Mouse (Mus musculus): ENCODE measurements around the gene Olfr99. TPM values are rescaled to one million over a fixed set of nuclear protein-coding genes. Genes with fewer than 3 reads are reported as not detected.
A peak's percentile ranks its signal among the peaks of the same experiment; 100 is the strongest.

The Olfr99 gene
- total and polyA plus RNA-seq, 3 experiments: not detected

DNA sequence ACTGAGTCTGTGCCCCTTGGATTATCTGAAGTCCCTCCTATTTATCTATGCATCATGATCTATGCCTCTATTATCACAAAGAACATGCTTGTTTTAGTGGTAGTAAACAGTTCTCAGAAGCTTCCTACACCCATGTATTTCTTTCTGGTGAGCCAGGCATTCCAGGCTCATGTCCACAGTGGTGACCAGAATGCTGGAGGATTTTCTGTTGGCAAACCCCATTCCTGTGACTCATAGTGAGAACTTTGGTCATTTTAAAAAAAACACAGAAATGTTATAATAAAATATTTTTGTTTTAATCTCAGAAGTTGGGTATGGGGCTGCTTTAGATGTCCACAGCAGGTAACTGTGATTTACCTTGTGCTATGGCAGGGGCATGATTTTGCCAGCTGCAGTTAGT lies 33.8 kb downstream of the Olfr99 start:
- Histone ChIP-seq H3K79me2 (ENCODE audit: control insufficient read depth, insufficient read depth, low read length, poor library complexity) (no peaks in the 10 kb centered on the region), H3K9ac (ENCODE audit: control insufficient read depth, low read depth, low read length, poor library complexity, severe bottlenecking) (no peak overlapping the region), H3K36me3 (ENCODE audit: control insufficient read depth in 1 of 2, insufficient read depth in 2 of 2, low read length in 2 of 2) (no peaks in the 10 kb centered on the region), H3K27me3 (ENCODE audit: control insufficient read depth in 1 of 2, insufficient read depth in 2 of 2, low read length in 2 of 2) (no peaks in the 10 kb centered on the region; a peak in 1 of 4 replicates), H3K27ac (ENCODE audit: control insufficient read depth, low read depth, low read length) (no peak overlapping the region), H3K4me3 (ENCODE audit: control insufficient read depth in 1 of 2, insufficient read depth in 1 of 2, low read depth in 2 of 2, low read length in 2 of 2) (no peak overlapping the region), H3K4me1 (ENCODE audit: control insufficient read depth in 1 of 2, insufficient read depth in 2 of 2, low read length in 2 of 2) (peaks cover 0 to 3% of the 10 kb centered on the region in 2 experiments; a peak in 1 of 4 replicates), H3K9me3 (replicated peaks; ENCODE audit: insufficient read depth, low read length) (no peaks in the 10 kb centered on the region)
- no peak for TF ChIP-seq TBP (IDR thresholded peaks at IDR 0.05; ENCODE audit: low read depth, low read length)
- TF ChIP-seq MAFK (IDR thresholded peaks at IDR 0.05; ENCODE audit: borderline replicate concordance, low read depth, low read length): no peak
- no peak for TF ChIP-seq GABPA (IDR thresholded peaks at IDR 0.05; ENCODE audit: low read depth, low read length)
- TF ChIP-seq MXI1 (IDR thresholded peaks at IDR 0.05; ENCODE audit: low read depth, low read length): no peak
- TF ChIP-seq E2F4 (IDR thresholded peaks at IDR 0.05; ENCODE audit: borderline replicate concordance, low read depth, low read length): no peak
- TF ChIP-seq ZMIZ1 (IDR thresholded peaks at IDR 0.05; ENCODE audit: low read depth, low read length): no peak
- no peak for TF ChIP-seq MYB (IDR thresholded peaks at IDR 0.05; ENCODE audit: low read depth, low read length)
- no peak for TF ChIP-seq SMC3 (IDR thresholded peaks at IDR 0.05; ENCODE audit: low read depth, low read length)
- no peak for TF ChIP-seq MAZ (IDR thresholded peaks at IDR 0.05; ENCODE audit: low read depth, low read length)
- no peak for TF ChIP-seq EP300 (IDR thresholded peaks at IDR 0.05; ENCODE audit: low read depth in 1 of 2, low read length in 2 of 2)
- TF ChIP-seq JUND (IDR thresholded peaks at IDR 0.05; ENCODE audit: low read depth, low read length): no peak
- TF ChIP-seq GATA1 (IDR thresholded peaks at IDR 0.05; ENCODE audit: low read depth, low read length): no peak
- no peak for TF ChIP-seq RCOR1 (IDR thresholded peaks at IDR 0.05; ENCODE audit: low read depth, low read length)
- DNase-seq (ENCODE audit: low read depth, low spot score): no peak

DNA sequence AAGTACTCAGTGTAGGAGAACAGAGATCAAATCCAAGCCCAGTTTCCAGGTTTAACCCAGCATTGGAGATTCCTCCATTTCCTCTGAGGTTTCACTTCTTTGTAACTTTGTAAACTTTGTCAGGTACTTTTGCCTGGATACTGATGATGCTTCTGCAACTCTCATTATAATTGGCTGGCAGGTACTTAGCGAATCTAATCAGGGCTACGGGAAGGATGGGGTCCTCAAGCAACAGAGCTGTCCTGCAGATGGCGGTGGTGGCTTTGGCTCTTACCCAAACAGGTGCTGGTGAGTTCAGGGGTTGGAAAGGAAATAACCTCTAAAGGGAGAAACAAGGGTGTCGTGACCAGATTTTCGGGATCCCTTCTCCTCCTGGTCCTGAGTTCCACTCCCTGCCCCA lies 36.5 kb downstream of the Olfr99 start:
- DNase-seq (ENCODE audit: low read depth, low spot score): peak; percentile 77
- Histone ChIP-seq H3K27ac (ENCODE audit: control insufficient read depth, low read depth, low read length) (no peak overlapping the region), H3K9me3 (replicated peaks; ENCODE audit: insufficient read depth, low read length) (no peaks in the 10 kb centered on the region)

More for the DNA sequence above, 36.5 kb downstream of the Olfr99 start:
- Histone ChIP-seq H3K9ac (ENCODE audit: control insufficient read depth, low read depth, low read length, poor library complexity, severe bottlenecking) (peak overlapping the region; percentile 27; the same call in 1 of the 2 replicates), H3K79me2 (ENCODE audit: control insufficient read depth, insufficient read depth, low read length, poor library complexity) (no peaks in the 10 kb centered on the region), H3K36me3 (ENCODE audit: control insufficient read depth in 1 of 2, insufficient read depth in 2 of 2, low read length in 2 of 2) (no peaks in the 10 kb centered on the region), H3K4me1 (ENCODE audit: control insufficient read depth in 1 of 2, insufficient read depth in 2 of 2, low read length in 2 of 2) (peaks cover 0 to 3% of the 10 kb centered on the region in 2 experiments; a peak in 1 of 4 replicates), H3K27me3 (ENCODE audit: control insufficient read depth in 1 of 2, insufficient read depth in 2 of 2, low read length in 2 of 2) (no peaks in the 10 kb centered on the region; a peak in 1 of 4 replicates), H3K4me3 (ENCODE audit: control insufficient read depth in 1 of 2, insufficient read depth in 1 of 2, low read depth in 2 of 2, low read length in 2 of 2) (peak overlapping the region; percentile 37 to 47)
- TF ChIP-seq UBTF (IDR thresholded peaks at IDR 0.05; ENCODE audit: borderline replicate concordance, insufficient read depth, low read depth, low read length): no peak
- peak; percentile 17; the same call in 1 of the 2 replicates for TF ChIP-seq RAD21 (IDR thresholded peaks at IDR 0.05; ENCODE audit: low read depth, low read length)
- no peak for TF ChIP-seq SMC3 (IDR thresholded peaks at IDR 0.05; ENCODE audit: low read depth, low read length)
- TF ChIP-seq CTCF (IDR thresholded peaks at IDR 0.05 in 2 of 3, conservative IDR thresholded peaks at IDR 0.05 in 1 of 3; ENCODE audit: control insufficient read depth in 1 of 3, insufficient read depth in 1 of 3, low read depth in 2 of 3, low read length in 3 of 3, poor library complexity in 1 of 3, severe bottlenecking in 1 of 3): peak in 2 of 3 experiments; percentile 33 to 37; a peak in 3 of 6 replicates
- peak; percentile 28; the same call in 1 of the 2 replicates for TF ChIP-seq GATA1 (IDR thresholded peaks at IDR 0.05; ENCODE audit: low read depth, low read length)
- TF ChIP-seq CHD2 (IDR thresholded peaks at IDR 0.05; ENCODE audit: low read length): peak; percentile 88
- 0 out of 2 replicates have a peak, but pooled peaks have one; percentile 32 for TF ChIP-seq ETS1 (IDR thresholded peaks at IDR 0.05; ENCODE audit: low read depth, low read length)
